Mouse (Mus musculus) liver, postnatal 0 days (tissue): ENCODE results near the gene Fbxl12. TPM values are rescaled to one million over a fixed set of nuclear protein-coding genes. Genes with fewer than 3 reads are reported as not detected.

ENCODE experiments used
- ATAC-seq: fragments of 200-750 bp; cut with Nextera tagmentation; 2 replicates; pipeline ENCODE4 v1.8.0; 2017; ENCODE audit warnings: mild to moderate bottlenecking, moderate library complexity
- DNase-seq: peaks from one replicate; pipeline ENCODE4 v3.0.0-alpha.2; 2016
- H3K27ac ChIP-seq: fragments of 300-500 bp; sonication (generic); 2 replicates; pipeline ENCODE4 v1.5.1; 2014; ENCODE audit warnings: antibody characterized with exemption, moderate library complexity, mild to moderate bottlenecking, low read depth
- H3K27me3 ChIP-seq: fragments of 300-500 bp; sonication (generic); 2 replicates; pipeline ENCODE4 v1.6.1; 2014; ENCODE audit warnings: low read length, control low read depth, mixed read lengths; ENCODE audit not compliant: insufficient read depth
- H3K36me3 ChIP-seq: fragments of 300-500 bp; sonication (generic); replicated peaks from 2 replicates; pipeline ENCODE4 v1.6.1; 2014; ENCODE audit warnings: mild to moderate bottlenecking, control low read depth, low read length, moderate library complexity, mixed read lengths; ENCODE audit not compliant: insufficient read depth
- H3K4me1 ChIP-seq: fragments of 300-500 bp; sonication (generic); 2 replicates; pipeline ENCODE4 v1.6.1; 2014; ENCODE audit warnings: antibody characterized with exemption, mild to moderate bottlenecking, control low read depth; ENCODE audit not compliant: insufficient read depth
- H3K4me2 ChIP-seq: fragments of 300-500 bp; sonication (generic); 2 replicates; pipeline ENCODE4 v1.6.1; 2014; ENCODE audit warnings: low read depth, mild to moderate bottlenecking, low read length, moderate library complexity, mixed read lengths
- H3K4me3 ChIP-seq: fragments of 300-500 bp; sonication (generic); 2 replicates; pipeline ENCODE4 v1.5.1; 2014; ENCODE audit warnings: low read depth, low read length
- H3K9ac ChIP-seq: fragments of 300-500 bp; sonication (generic); replicated peaks from 2 replicates; pipeline ENCODE4 v1.6.1; 2014; ENCODE audit warnings: mild to moderate bottlenecking, moderate library complexity
- H3K9me3 ChIP-seq: fragments of 300-500 bp; sonication (generic); 2 replicates; pipeline ENCODE4 v1.6.1; 2016; ENCODE audit warnings: mild to moderate bottlenecking, control low read depth, low read length, mixed read lengths
- CTCF ChIP-seq: sonication (generic); IDR thresholded peaks from 2 replicates; pipeline ENCODE4 v1.5.1; 2016; ENCODE audit warnings: antibody characterized with exemption, low read depth
- EP300 ChIP-seq: IDR thresholded peaks from 2 replicates; pipeline ENCODE4 v1.6.1; 2016; ENCODE audit warnings: antibody characterized with exemption, low read depth, mild to moderate bottlenecking
- WGBS: fragments of 180-500 bp; shearing (Covaris S2); extraction: QIAGEN DNeasy Blood & Tissue Kit; methylation state at CpG from one replicate; pipeline ENCODE4 v1.1.7; 2014; ENCODE audit not compliant: insufficient replicate concordance; 5-methylcytosine and 5-hydroxymethylcytosine counted together
- polyA plus RNA-seq: library from polyadenylated mRNA; unstranded; fragments of >200 nt; fragmentation: Nextera tagmentation; extraction: Ambion mirVana; gene quantifications from 2 replicates; pipeline ENCODE4 v1.2.1, GENCODE M21; 2015

Fbxl12 gene
- polyA plus RNA-seq, 1 experiment from 2014 or later = 7.1 TPM

GRCm38 (mm10) chr9:20643781-20644180 is 786 bp downstream of the Fbxl12 start:
- H3K27ac ChIP-seq = peak overlapping the region; percentile 95
- TF ChIP-seq CTCF (no peak), EP300 (no peak)
- 4% methylated on average over 13 of the region's 13 CpGs for WGBS
- no peaks in the 10 kb centered on the region for H3K27me3 ChIP-seq
- peak overlapping the region; percentile 95 for H3K4me3 ChIP-seq
- H3K4me2 ChIP-seq = peak overlapping the region; percentile 90
- H3K9me3 ChIP-seq = no peaks in the 10 kb centered on the region
- H3K36me3 ChIP-seq = peaks cover 18% of the 10 kb centered on the region
- H3K4me1 ChIP-seq = peaks cover 20% of the 10 kb centered on the region
- no peak for ATAC-seq
- DNase-seq = no peak
- H3K9ac ChIP-seq = peak overlapping the region; percentile 92

GRCm38 (mm10) chr9:20642896-20643466 is 1.6 kb downstream of the Fbxl12 start:
- TF ChIP-seq CTCF = no peak; the same call in 1 of the 2 replicates
- TF ChIP-seq EP300 = 0 out of 2 replicates have a peak, but pooled peaks have one; percentile 12
- Histone ChIP-seq H3K4me1 (peaks cover 20% of the 10 kb centered on the region), H3K9me3 (no peaks in the 10 kb centered on the region), H3K27ac (peak overlapping the region; percentile 95), H3K27me3 (no peaks in the 10 kb centered on the region), H3K4me3 (peak overlapping the region; percentile 95), H3K36me3 (peaks cover 26% of the 10 kb centered on the region), H3K4me2 (peak overlapping the region; percentile 90), H3K9ac (peak overlapping the region; percentile 92)
- DNase-seq = peak; percentile 88
- under 1% methylated on average over 30 of the region's 30 CpGs for WGBS
- peak; percentile 77 for ATAC-seq

- peak; percentile 78 for ATAC-seq
- Histone ChIP-seq H3K4me1 (peaks cover 20% of the 10 kb centered on the region), H3K36me3 (peaks cover 29% of the 10 kb centered on the region), H3K4me3 (peak within 1 kb of the TSS; percentile 95), H3K9ac (peak within 1 kb of the TSS; percentile 92), H3K27me3 (no peaks in the 10 kb centered on the region), H3K27ac (peak within 1 kb of the TSS; percentile 95), H3K4me2 (peak within 1 kb of the TSS; percentile 90), H3K9me3 (no peaks in the 10 kb centered on the region)
- TF ChIP-seq CTCF (no peak), EP300 (no peak)
- peak; percentile 91 for DNase-seq
- WGBS = 1% methylated on average over 51 of the region's 51 CpGs
Measured at GRCm38 (mm10) chr9:20642101-20642895, 2.3 kb downstream of the Fbxl12 start, which contains the start of gene Ubl5. Gene Ubl5, plus strand, starts transcription at chr9:20642878.

- H3K4me1 ChIP-seq = peaks cover 24% of the 10 kb centered on the region
Measured at GRCm38 (mm10) chr9:20641501-20641900, 3.1 kb downstream of the Fbxl12 start.

GRCm38 (mm10) chr9:20639486-20639885 is 5.1 kb downstream of the Fbxl12 start:
- ATAC-seq = no peak
- H3K9ac ChIP-seq = no peak overlapping the region
- H3K27ac ChIP-seq = no peak overlapping the region
- TF ChIP-seq CTCF (no peak), EP300 (no peak)
- H3K36me3 ChIP-seq = peaks cover 26% of the 10 kb centered on the region
- H3K9me3 ChIP-seq = no peaks in the 10 kb centered on the region
- peaks cover 24% of the 10 kb centered on the region for H3K4me1 ChIP-seq
- DNase-seq = no peak
- 82% methylated on average over 4 of the region's 4 CpGs for WGBS
- H3K4me3 ChIP-seq = no peak overlapping the region
- no peak overlapping the region for H3K4me2 ChIP-seq
- no peaks in the 10 kb centered on the region for H3K27me3 ChIP-seq

More at GRCm38 (mm10) chr9:20641501-20641900, 3.1 kb downstream of the Fbxl12 start:
- H3K4me3 ChIP-seq = peak overlapping the region; percentile 95
- no peaks in the 10 kb centered on the region for H3K9me3 ChIP-seq
- 24% methylated on average over 6 of the region's 6 CpGs for WGBS
- ATAC-seq = no peak
- H3K9ac ChIP-seq = peak overlapping the region; percentile 92
- H3K36me3 ChIP-seq = peaks cover 29% of the 10 kb centered on the region
- no peaks in the 10 kb centered on the region for H3K27me3 ChIP-seq
- H3K4me2 ChIP-seq = peak overlapping the region; percentile 90
- TF ChIP-seq CTCF = no peak
- no peak for TF ChIP-seq EP300
- no peak for DNase-seq
- H3K27ac ChIP-seq = peak overlapping the region; percentile 95

- no peak overlapping the region for H3K4me2 ChIP-seq
- no peaks in the 10 kb centered on the region for H3K27me3 ChIP-seq
- H3K4me3 ChIP-seq = no peak overlapping the region
- no peaks in the 10 kb centered on the region for H3K9me3 ChIP-seq
- DNase-seq = no peak
- no peak overlapping the region for H3K27ac ChIP-seq
- TF ChIP-seq CTCF = no peak
- TF ChIP-seq EP300 = no peak
- H3K9ac ChIP-seq = no peak overlapping the region
- no peak for ATAC-seq
- H3K36me3 ChIP-seq = peaks cover 26% of the 10 kb centered on the region
- peaks cover 22% of the 10 kb centered on the region for H3K4me1 ChIP-seq
- WGBS = 87% methylated on average over 19 of the region's 19 CpGs
Measured at GRCm38 (mm10) chr9:20638552-20638951, 6.0 kb downstream of the Fbxl12 start.
